Mouse (Mus musculus) liver, adult 2 months (tissue): Measurements from ENCODE around the gene Gm5134.

Experiments
- CTCF ChIP-seq: fragments of 200-500 bp; IDR thresholded peaks from 2 replicates; pipeline ENCODE4 v1.5.1; 2011; ENCODE audit warnings: low read depth, low read length, control low read depth
- POLR2A ChIP-seq: fragments of 200-500 bp; IDR thresholded peaks from 2 replicates; pipeline ENCODE4 v1.6.1; 2011; ENCODE audit warnings: low read length, control low read depth; ENCODE audit not compliant: insufficient read depth; ENCODE audit errors: extremely low read depth

- TF ChIP-seq CTCF = no peak
- TF ChIP-seq POLR2A = no peak
Observed at GRCm38 (mm10) chr10:75944066-75944772, 10.1 kb upstream of the Gm5134 start.
